Mouse (Mus musculus) kidney, adult 11 months (tissue): ENCODE data around the gene Letmd1.

Experiments used
- DNase-seq: peaks from one replicate; pipeline ENCODE4 v3.0.0; 2022

The Letmd1 gene

DNA sequence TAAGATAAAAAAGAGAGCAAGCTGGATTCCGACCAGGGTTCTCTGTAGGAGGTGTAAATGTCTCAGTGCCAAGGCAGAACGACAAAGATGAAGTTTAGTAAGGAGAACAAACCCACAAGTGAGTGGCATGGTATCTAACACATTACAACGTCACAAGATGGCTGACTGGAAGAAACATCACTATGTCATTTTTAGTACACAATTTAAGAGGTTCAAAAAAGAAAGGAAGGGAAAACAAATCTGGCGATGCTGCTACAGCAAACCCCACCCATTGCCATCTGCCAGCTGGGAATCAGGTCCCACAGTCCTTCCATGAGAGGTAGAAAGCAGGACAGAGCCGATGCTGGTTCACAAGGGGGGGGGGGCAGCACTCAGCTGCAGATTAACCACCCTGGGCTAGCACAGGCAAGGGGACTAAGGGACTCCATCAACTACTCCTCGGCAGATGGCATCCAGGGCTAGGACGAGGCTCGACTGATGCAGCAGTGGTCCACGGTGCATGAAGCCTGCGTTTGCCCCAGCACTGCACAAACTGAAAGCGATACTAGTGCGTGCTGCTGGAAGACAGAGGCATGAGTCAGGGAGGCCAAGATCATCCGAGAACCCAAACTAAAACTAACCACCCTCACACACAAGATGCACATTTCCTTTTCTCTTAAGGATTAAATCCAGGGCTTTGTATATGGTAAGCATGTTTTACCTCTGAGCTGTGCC is 39.8 kb downstream of the Letmd1 start:
- DNase-seq: no peak

DNA sequence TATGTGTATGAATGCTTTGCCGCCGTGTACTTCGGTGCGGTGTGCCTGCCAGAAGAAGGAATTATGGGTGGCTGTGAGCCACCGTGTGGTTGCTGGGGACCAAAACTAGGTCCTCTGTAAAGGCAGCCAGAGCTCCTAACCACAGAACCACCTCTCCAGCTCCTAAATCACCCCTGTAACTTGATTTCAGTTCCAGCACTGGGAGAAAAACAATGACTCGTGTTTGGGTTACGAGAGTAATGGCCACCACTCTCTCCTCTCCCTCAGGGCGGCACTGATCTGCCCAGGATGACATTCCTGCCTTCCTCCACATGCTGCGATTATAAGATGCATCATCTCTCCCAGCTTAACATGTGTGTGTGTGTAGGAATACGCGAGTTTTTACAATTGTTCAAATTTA is 41.2 kb downstream of the Letmd1 start:
- no peak for DNase-seq

DNA sequence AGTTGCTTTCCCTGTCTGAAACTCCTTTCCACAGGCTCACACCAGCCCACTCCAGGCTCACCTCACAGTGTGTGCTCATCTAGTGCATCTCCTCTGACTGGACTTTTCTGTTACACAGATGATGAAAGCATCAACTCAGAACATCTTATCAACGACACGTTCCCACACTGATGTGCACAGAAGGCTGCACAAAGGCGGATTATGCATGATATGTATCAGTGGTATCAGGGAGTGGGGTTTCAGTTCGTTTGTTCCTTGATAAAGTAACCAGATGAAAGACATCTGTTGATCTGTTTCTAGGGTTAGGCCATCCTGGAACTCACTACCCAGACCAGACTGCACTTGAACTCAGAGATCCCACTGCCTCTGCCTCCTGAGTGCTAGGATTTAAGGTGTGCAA is 44.6 kb downstream of the Letmd1 start:
- no peak for DNase-seq

GRCm38 (mm10) chr15:100515121-100515520 is 46.3 kb downstream of the Letmd1 start:
- DNase-seq: no peak

GRCm38 (mm10) chr15:100520306-100520705 is 51.5 kb downstream of the Letmd1 start:
- DNase-seq: no peak

- no peak for DNase-seq
Observed at GRCm38 (mm10) chr15:100525405-100525804, 56.6 kb downstream of the Letmd1 start.

- no peak for DNase-seq
Observed at GRCm38 (mm10) chr15:100527900-100528299, 59.1 kb downstream of the Letmd1 start.
